Mouse (Mus musculus) limb, embryonic 10.5 days (tissue): Measurements from ENCODE around the gene Pes1. TPM values are rescaled to one million over a fixed set of nuclear protein-coding genes. Genes with fewer than 3 reads are reported as not detected.

ENCODE experiments used
- DNase-seq: peaks from one replicate; pipeline ENCODE4 v3.0.0-alpha.2; 2017; ENCODE audit warnings: low spot score
- H3K27ac ChIP-seq: fragments of 300-500 bp; sonication (generic); 2 replicates; pipeline ENCODE4 v1.5.1; 2016; ENCODE audit warnings: mild to moderate bottlenecking
- H3K27me3 ChIP-seq: fragments of 300-500 bp; sonication (generic); 2 replicates; pipeline ENCODE4 v1.6.1; 2016; ENCODE audit warnings: low read depth, mild to moderate bottlenecking; ENCODE audit not compliant: poor library complexity, severe bottlenecking
- H3K36me3 ChIP-seq: fragments of 300-500 bp; sonication (generic); 2 replicates; pipeline ENCODE4 v1.6.1; 2016; ENCODE audit warnings: mild to moderate bottlenecking, moderate library complexity
- H3K4me1 ChIP-seq: fragments of 300-500 bp; sonication (generic); 2 replicates; pipeline ENCODE4 v1.6.1; 2016
- H3K4me3 ChIP-seq: fragments of 300-500 bp; sonication (generic); 2 replicates; pipeline ENCODE4 v1.5.1; 2016; ENCODE audit warnings: mild to moderate bottlenecking, moderate library complexity
- H3K9me3 ChIP-seq: fragments of 300-500 bp; sonication (generic); replicated peaks from 2 replicates; pipeline ENCODE4 v1.6.1; 2016; ENCODE audit warnings: mild to moderate bottlenecking
- WGBS: fragments of 180-500 bp; shearing (Covaris S2); methylation state at CpG from one replicate; pipeline ENCODE4 v1.1.7; 2016; 5-methylcytosine and 5-hydroxymethylcytosine counted together
- polyA plus RNA-seq: library from polyadenylated mRNA; unstranded; fragments of >200 nt; fragmentation: Nextera tagmentation; extraction: Ambion mirVana; gene quantifications from 2 replicates; pipeline ENCODE4 v1.2.1, GENCODE M21; 2016

Gene Pes1
- polyA plus RNA-seq, 1 experiment from 2014 or later = 106 TPM

DNA sequence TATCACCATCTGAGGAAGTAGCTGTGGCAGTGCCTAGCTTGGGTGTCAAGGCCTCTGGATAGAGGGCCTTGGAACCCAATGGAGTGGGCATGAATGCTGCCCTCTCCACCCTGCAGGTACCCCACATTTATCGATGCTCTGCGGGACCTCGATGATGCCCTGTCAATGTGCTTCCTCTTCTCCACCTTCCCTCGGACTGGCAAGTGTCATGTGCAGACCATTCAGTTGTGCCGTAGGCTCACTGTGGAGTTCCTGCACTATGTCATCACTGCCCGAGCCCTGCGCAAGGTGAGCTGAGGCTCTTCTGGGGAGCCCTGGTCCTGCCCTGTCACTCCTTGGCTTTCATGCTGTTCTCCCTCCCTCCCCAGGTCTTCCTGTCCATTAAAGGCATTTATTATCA, 9.3 kb downstream of the Pes1 start:
- Histone ChIP-seq H3K4me1 (no peaks in the 10 kb centered on the region), H3K27me3 (no peaks in the 10 kb centered on the region), H3K4me3 (no peak overlapping the region), H3K36me3 (peaks cover 100% of the 10 kb centered on the region), H3K9me3 (no peaks in the 10 kb centered on the region), H3K27ac (no peak overlapping the region)
- DNase-seq = no peak
- 91% methylated on average over 7 of the region's 7 CpGs for WGBS

DNA sequence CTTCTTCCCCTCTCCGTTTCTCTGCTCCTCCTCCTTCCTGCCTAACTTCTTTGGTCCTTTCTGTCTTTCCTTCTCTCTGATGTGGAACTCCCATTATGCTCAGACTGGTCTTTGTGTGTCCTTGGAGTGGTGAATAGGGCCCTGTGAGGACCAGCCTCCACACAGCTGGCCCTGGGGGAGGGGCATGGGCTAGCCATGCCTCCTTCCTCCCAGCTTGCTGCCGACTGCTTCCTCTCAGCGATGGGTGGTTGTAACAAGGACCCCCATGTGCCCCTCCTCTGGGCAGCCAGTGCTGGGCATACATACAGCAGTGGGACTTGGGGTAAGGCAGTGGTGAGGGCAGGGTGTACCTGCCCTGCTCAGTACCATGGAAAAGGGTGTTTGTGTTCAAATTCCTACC, 10.5 kb downstream of the Pes1 start:
- Histone ChIP-seq H3K9me3 (no peaks in the 10 kb centered on the region), H3K27ac (no peak overlapping the region), H3K36me3 (peaks cover 100% of the 10 kb centered on the region), H3K27me3 (no peaks in the 10 kb centered on the region), H3K4me3 (no peak overlapping the region), H3K4me1 (no peaks in the 10 kb centered on the region)
- DNase-seq = no peak
- 83% methylated on average over 3 of the region's 3 CpGs for WGBS

DNA sequence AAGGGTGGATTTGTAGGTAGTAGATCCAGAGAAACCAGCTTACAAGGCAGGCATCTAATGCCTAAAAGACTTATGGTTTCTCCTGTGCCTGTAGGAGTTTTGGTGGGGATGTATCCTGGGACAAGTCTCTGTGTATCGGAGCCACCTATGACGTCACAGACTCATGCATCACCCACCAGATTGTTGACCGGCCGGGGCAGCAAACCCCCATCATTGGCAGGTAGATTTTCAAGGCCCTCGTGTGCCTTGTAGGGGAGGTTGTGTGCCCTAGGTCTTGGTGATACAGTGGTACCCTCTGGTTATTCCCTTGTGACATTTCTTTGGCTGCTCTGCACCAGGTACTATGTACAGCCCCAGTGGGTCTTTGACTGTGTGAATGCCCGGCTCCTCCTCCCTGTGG, 12.9 kb downstream of the Pes1 start, which contains the start of gene 4930556J24Rik:
Gene 4930556J24Rik, minus strand, starts transcription at position 101 of the 400 bp plus-strand sequence.
- Histone ChIP-seq H3K27ac (no peak within 1 kb of the TSS), H3K4me1 (no peaks in the 10 kb centered on the region), H3K36me3 (peaks cover 99% of the 10 kb centered on the region), H3K4me3 (no peak within 1 kb of the TSS), H3K27me3 (no peaks in the 10 kb centered on the region), H3K9me3 (no peaks in the 10 kb centered on the region)
- no peak for DNase-seq
- WGBS = 93% methylated on average over 6 of the region's 6 CpGs

DNA sequence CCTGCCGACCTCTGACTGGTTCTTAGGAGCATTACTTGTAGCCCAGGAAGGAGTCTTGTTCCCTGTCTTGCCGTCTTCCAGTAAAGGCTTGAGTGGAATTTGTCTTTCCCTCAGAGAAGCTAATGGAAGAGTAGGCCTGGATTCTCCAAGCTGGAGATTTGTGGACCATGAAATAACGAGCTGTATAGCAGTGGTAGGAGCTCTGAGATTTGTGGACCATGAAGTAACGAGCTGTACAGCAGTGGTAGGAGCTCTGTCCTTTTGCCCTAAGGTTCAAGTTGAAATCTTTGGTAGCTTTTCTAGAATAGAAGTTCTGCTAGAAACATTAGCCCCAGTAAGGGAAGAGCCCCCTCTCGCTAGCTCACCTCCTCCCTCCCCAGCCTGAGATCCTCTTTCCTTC, 14.6 kb downstream of the Pes1 start:
- H3K27ac ChIP-seq = no peak overlapping the region
- H3K4me1 ChIP-seq = peaks cover 7% of the 10 kb centered on the region
- 92% methylated on average over 5 of the region's 5 CpGs for WGBS
- peaks cover 84% of the 10 kb centered on the region for H3K36me3 ChIP-seq
- H3K4me3 ChIP-seq = no peak overlapping the region
- H3K9me3 ChIP-seq = no peaks in the 10 kb centered on the region
- no peak for DNase-seq
- peaks cover 14% of the 10 kb centered on the region for H3K27me3 ChIP-seq

DNA sequence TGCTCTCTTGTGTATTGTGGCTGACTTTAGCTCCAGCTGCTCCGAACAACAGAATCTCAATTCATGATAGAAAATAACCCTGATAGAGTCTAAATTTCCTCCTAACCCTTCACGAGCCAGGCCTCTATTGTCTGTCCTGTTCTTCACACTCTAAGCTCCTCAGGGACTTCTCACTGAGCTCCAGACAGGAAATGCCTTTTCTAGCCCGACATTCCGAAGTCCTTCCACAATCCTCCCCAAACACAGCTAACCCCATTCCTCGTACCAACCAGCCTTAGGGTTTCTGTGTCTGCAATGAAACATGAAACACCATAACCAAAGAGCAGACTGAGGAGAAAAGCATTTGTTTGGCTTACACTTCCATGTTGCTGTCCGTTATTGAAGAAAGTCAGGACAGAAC, 17.8 kb downstream of the Pes1 start:
- DNase-seq = no peak
- peaks cover 22% of the 10 kb centered on the region for H3K4me1 ChIP-seq
- H3K4me3 ChIP-seq = no peak overlapping the region
- no peaks in the 10 kb centered on the region for H3K9me3 ChIP-seq
- WGBS = 74% methylated on average over 6 of the region's 6 CpGs
- peaks cover 31% of the 10 kb centered on the region for H3K27me3 ChIP-seq
- peaks cover 52% of the 10 kb centered on the region for H3K36me3 ChIP-seq
- no peak overlapping the region for H3K27ac ChIP-seq

DNA sequence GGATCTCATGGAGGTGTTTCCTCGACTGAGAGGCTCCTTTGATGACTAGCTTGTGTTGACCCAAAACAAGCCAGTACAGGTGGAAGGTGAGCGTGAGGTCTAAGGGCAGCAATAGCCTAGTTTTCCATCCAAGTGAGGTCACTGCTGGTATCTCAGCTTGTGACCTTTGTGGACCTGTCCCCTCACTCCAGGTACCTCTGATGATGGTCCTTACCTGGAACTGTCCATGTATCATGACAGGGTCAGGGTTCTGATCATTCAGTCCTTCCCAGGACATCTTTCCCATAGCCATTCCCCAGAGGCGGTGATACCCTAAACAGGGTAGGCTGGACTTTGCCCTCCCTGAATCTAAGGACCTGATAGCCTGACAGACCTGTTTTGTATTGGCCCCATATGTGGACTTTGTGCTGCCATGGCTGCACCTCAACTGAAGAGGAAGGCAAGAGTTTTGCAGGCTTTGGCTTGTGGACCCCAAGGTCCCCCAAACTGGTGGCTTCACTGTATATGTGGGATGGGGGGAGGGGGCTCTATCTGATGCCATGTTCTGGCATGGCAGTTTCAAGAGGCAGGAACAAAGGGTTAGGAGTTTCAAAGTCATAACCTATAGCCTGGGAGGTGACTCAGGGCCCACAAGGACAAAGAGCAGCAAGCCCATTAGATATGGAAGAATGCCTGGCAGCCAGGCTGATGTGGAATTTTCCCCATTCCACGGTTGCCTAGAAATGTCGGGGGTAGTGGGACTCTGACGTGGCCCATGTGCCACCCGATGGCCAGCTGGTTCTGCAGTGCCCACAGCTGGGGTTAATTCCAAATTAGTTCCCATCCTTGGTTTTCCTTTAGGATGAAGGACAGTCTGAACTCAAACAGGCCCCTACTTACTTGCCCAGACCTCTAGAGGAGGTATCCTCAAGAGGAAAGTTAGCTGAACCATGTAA, 18.8 kb downstream of the Pes1 start:
- DNase-seq = no peak
- Histone ChIP-seq H3K36me3 (peaks cover 42% of the 10 kb centered on the region), H3K4me1 (peaks cover 22% of the 10 kb centered on the region), H3K27ac (no peak overlapping the region), H3K27me3 (peaks cover 31% of the 10 kb centered on the region), H3K4me3 (no peak overlapping the region), H3K9me3 (no peaks in the 10 kb centered on the region)
- 76% methylated on average over 7 of the region's 7 CpGs for WGBS

DNA sequence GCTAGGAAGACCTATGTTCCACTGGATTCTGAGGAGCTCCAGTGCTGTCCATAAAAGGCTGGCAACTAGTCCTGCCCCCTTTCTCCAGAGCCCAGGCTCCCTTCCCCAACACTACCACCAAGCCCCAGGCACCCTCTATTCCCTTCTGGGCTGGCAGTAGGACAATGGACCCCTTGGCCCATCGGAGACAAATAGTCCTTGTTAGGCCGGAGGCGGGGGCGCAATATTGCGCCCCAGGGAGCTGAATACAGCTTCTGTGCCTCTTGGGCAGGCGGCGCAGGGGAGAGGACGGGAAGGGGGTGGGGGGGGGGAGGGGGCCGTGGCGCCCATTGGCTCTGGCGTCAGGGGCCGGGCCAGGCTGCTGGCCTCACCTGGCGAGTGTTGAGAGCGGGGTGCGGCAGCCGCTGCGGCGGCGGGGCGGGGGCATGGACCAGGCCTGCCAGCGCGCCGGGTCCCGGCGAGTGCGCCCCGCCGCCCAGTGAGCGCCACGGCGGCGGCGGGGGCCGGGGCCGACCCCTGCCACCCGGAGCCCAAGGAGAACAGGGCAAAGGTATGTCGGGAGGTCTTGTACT, 19.6 kb downstream of the Pes1 start, which contains the start of gene Gal3st1:
Gene Gal3st1, plus strand, starts transcription at position 346 of the 572 bp plus-strand sequence.
- 2% methylated on average over 37 of the region's 37 CpGs for WGBS
- Histone ChIP-seq H3K27ac (peak within 1 kb of the TSS; percentile 54), H3K36me3 (peaks cover 34% of the 10 kb centered on the region), H3K9me3 (no peaks in the 10 kb centered on the region), H3K27me3 (peaks cover 31% of the 10 kb centered on the region), H3K4me3 (peak within 1 kb of the TSS; percentile 55), H3K4me1 (peaks cover 22% of the 10 kb centered on the region)
- peak; percentile 47 for DNase-seq

DNA sequence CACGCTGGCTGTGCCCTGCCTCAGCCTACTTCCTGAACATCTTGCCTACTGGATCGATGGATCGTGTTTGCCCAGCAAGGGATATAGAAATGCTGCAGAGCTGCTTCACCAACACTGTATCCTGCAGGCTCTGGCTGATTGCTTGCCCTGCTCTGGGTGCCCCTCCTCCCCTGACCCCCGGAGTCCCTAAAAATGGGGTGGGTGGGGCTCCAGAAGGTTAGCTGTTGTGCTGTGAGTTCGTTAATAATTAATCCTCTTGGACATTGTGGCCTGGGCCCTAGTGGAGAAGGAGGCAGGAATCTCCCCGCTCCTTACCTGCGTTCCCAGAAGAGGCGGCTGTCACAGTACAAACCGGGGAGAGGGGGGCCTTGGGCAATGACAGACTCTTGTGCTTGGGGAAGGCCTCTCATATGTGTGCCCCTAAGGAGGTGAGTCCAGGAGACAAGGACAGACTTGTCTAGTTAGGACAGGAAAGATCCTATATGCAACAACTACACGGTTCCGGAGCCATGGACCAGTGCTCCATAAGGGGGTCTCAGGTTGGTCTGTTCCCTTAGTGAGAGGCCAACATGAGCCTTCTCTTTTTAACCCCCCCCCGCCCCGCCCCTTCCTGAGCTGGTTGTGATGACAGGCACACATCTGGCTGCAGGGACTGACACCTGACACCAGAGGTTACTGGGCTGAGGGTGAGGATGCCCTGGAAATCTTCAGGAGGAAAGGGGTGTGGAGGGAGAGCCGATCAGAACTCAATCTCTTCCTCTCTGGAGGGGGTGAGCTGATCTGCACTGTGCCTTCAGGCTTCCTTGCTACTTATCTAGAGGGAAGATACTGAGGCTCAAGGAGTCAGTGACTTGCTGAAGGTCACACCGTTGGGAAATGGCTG, 20.3 kb downstream of the Pes1 start:
- peak; percentile 41 for DNase-seq
- Histone ChIP-seq H3K4me1 (peaks cover 22% of the 10 kb centered on the region), H3K36me3 (peaks cover 27% of the 10 kb centered on the region), H3K27me3 (peaks cover 31% of the 10 kb centered on the region), H3K4me3 (peak overlapping the region; percentile 55), H3K9me3 (no peaks in the 10 kb centered on the region), H3K27ac (peak overlapping the region; percentile 54)
- 6% methylated on average over 15 of the region's 15 CpGs for WGBS

DNA sequence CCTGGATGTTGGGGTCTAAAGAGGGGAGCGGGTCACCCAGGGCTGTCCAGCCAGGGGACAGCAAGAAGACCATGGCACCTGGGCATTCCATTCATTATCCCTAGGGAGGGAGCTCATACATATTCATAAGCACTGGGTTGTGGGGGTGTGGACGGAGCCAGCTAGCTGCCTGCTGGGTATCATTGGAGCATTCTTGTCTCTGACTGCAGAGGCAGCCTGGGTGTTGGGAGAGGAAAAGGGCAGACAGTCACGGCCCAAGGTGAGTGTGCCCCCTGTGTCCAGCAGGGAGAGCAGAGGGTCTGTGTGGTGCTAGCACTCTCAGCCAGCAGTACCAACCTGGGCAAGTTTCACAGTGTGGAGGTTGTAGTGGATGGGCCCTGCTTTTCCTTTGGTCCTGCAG, 26.0 kb downstream of the Pes1 start:
- no peak overlapping the region for H3K27ac ChIP-seq
- H3K9me3 ChIP-seq = no peaks in the 10 kb centered on the region
- peaks cover 2% of the 10 kb centered on the region for H3K4me1 ChIP-seq
- H3K27me3 ChIP-seq = peaks cover 9% of the 10 kb centered on the region; the same call in 1 of the 2 replicates
- DNase-seq = no peak
- H3K36me3 ChIP-seq = no peaks in the 10 kb centered on the region
- WGBS = 64% methylated on average over 3 of the region's 3 CpGs
- H3K4me3 ChIP-seq = no peak overlapping the region

DNA sequence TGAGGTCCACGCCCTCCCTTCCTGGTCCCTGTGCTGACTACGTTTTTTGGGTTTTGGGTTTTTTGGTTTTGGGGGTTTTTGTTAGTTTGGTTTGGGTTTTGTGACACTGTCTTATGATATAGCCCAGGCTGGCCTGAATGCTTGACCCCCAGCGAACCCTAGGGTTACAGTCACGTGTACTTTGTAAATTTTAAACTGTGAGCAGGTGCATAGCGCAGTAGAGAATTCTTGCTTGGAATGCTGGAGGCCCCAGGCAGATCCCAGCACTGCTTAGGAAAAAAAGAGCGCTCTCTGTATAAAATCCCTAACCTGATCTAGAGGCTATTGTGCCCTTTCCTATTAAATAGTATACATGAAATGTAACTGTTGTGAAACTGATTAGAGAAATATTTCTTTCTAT, 29.4 kb downstream of the Pes1 start:
- H3K27ac ChIP-seq = no peak overlapping the region
- H3K36me3 ChIP-seq = no peaks in the 10 kb centered on the region
- 73% methylated on average over 6 of the region's 6 CpGs for WGBS
- no peak overlapping the region for H3K4me3 ChIP-seq
- no peaks in the 10 kb centered on the region for H3K9me3 ChIP-seq
- no peak for DNase-seq
- peaks cover 22% of the 10 kb centered on the region for H3K27me3 ChIP-seq
- H3K4me1 ChIP-seq = peaks cover 5% of the 10 kb centered on the region

DNA sequence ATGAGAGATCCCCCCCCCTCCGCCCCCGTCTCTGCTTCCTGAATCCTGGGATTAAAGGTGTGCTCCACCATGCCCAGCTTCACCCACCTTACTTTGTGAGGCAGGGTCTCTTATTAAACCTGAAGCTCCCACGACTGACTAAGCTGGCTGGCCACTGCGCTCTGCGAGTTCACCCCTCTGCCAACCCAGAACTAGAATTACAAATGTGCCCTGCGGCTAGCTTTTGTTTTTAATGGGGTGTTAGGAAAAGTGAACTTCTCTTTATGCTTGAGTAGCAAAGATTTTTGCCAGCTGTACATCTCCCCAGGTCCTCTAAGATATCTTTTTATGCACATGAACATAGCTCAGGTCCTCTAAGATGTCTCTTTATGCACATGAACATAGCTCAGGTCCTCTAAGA, 30.1 kb downstream of the Pes1 start:
- no peak overlapping the region for H3K27ac ChIP-seq
- peaks cover 30% of the 10 kb centered on the region for H3K27me3 ChIP-seq
- peaks cover 13% of the 10 kb centered on the region for H3K4me1 ChIP-seq
- H3K36me3 ChIP-seq = no peaks in the 10 kb centered on the region
- H3K4me3 ChIP-seq = no peak overlapping the region
- WGBS = 78% methylated on average over 6 of the region's 6 CpGs
- H3K9me3 ChIP-seq = no peaks in the 10 kb centered on the region
- no peak for DNase-seq

DNA sequence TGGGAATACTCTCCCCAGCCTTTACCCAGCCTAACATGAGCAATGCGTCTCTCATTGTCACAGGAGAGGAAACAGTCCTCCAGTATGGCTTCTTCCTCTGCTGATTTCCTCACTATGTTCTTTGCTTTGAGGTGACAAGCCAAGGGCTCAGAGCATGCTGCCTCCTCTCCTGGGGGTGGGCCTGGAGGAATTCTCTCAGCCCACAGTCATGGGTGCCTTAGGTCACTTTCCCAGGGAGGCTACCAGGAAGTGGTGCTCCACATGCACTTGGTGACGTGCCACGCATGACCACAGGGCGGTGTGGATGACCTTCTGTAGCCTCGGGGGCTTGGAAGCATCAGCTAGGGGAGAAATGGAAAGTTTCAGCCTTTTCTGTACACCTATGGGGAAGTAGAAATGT, 31.7 kb downstream of the Pes1 start:
- WGBS = 84% methylated on average over 5 of the region's 5 CpGs
- DNase-seq = no peak
- H3K4me1 ChIP-seq = peaks cover 26% of the 10 kb centered on the region
- H3K27ac ChIP-seq = no peak overlapping the region
- no peak overlapping the region for H3K4me3 ChIP-seq
- H3K27me3 ChIP-seq = peaks cover 45% of the 10 kb centered on the region
- no peaks in the 10 kb centered on the region for H3K36me3 ChIP-seq
- H3K9me3 ChIP-seq = no peaks in the 10 kb centered on the region
